Mouse (Mus musculus) kidney, adult 11 months (tissue): ENCODE results near the gene Tcam1.

Experiments used
- DNase-seq: peaks from one replicate; pipeline ENCODE4 v3.0.0; 2022

Tcam1 gene

GRCm38 (mm10) chr11:106274374-106274773, 2.1 kb upstream of the Tcam1 start:
- DNase-seq = no peak

- peak; percentile 59 for DNase-seq
Measured at GRCm38 (mm10) chr11:106274971-106275411, 1.5 kb upstream of the Tcam1 start.

GRCm38 (mm10) chr11:106282452-106282851, 6.0 kb downstream of the Tcam1 start:
- no peak for DNase-seq

- no peak for DNase-seq
Measured at GRCm38 (mm10) chr11:106283371-106283770, 6.9 kb downstream of the Tcam1 start.

- DNase-seq = no peak
Measured at GRCm38 (mm10) chr11:106284126-106284525, 7.7 kb downstream of the Tcam1 start.

- DNase-seq = no peak
Measured at GRCm38 (mm10) chr11:106286206-106286605, 9.7 kb downstream of the Tcam1 start.

- DNase-seq = no peak
Measured at GRCm38 (mm10) chr11:106286987-106287386, 10.5 kb downstream of the Tcam1 start.

- peak; percentile 52 for DNase-seq
Measured at GRCm38 (mm10) chr11:106289369-106289768, 12.9 kb downstream of the Tcam1 start.

- DNase-seq = no peak
Measured at GRCm38 (mm10) chr11:106290376-106290775, 13.9 kb downstream of the Tcam1 start.

- DNase-seq = no peak
Measured at GRCm38 (mm10) chr11:106291861-106292260, 15.4 kb downstream of the Tcam1 start.

GRCm38 (mm10) chr11:106301765-106302164, 25.3 kb downstream of the Tcam1 start, which contains the start of gene Gh:
Gh (minus strand) TSS chr11:106301865.
- DNase-seq = no peak

GRCm38 (mm10) chr11:106302634-106303033, 26.2 kb downstream of the Tcam1 start:
- peak; percentile 31 for DNase-seq

- no peak for DNase-seq
Measured at GRCm38 (mm10) chr11:106305348-106306064, 29.0 kb downstream of the Tcam1 start.

GRCm38 (mm10) chr11:106306065-106306385, 29.6 kb downstream of the Tcam1 start:
- DNase-seq = no peak

- DNase-seq = no peak
Measured at GRCm38 (mm10) chr11:106306758-106307157, 30.3 kb downstream of the Tcam1 start.

GRCm38 (mm10) chr11:106307432-106307831, 31.0 kb downstream of the Tcam1 start:
- DNase-seq = no peak

- DNase-seq = no peak
Measured at GRCm38 (mm10) chr11:106308162-106308561, 31.7 kb downstream of the Tcam1 start.

- DNase-seq = no peak
Measured at GRCm38 (mm10) chr11:106310123-106310522, 33.7 kb downstream of the Tcam1 start.

GRCm38 (mm10) chr11:106313533-106313932, 37.1 kb downstream of the Tcam1 start:
- no peak for DNase-seq

GRCm38 (mm10) chr11:106314333-106314812, 37.9 kb downstream of the Tcam1 start, which contains the start of gene Cd79b:
Cd79b (minus strand) TSS chr11:106314762.
- no peak for DNase-seq

- DNase-seq = no peak
Measured at GRCm38 (mm10) chr11:106316416-106316815, 39.9 kb downstream of the Tcam1 start.

- no peak for DNase-seq
Measured at GRCm38 (mm10) chr11:106317801-106318200, 41.3 kb downstream of the Tcam1 start.

GRCm38 (mm10) chr11:106318406-106319366, 42.2 kb downstream of the Tcam1 start:
- no peak for DNase-seq

GRCm38 (mm10) chr11:106324858-106325257, 48.4 kb downstream of the Tcam1 start:
- peak; percentile 76 for DNase-seq
